Mouse (Mus musculus) embryo, embryonic 9.5 days (tissue): ENCODE results near the gene Dpy19l2.
"Not testable (repeated sequence)": the region's sequence is repeated elsewhere in the genome, so short reads cannot be mapped to it uniquely, and the experiment has no call there.

Experiments
- DNase-seq: peaks from one replicate; pipeline ENCODE4 v3.0.0-alpha.2; 2017; ENCODE audit errors: extremely low spot score

Gene Dpy19l2

GRCm38 (mm10) chr9:24695700-24696404 is at the start of gene Dpy19l2:
Gene Dpy19l2, minus strand, starts transcription at chr9:24696293.
- peak; percentile 74 for DNase-seq

GRCm38 (mm10) chr9:24744958-24745357 is 48.9 kb upstream of the Dpy19l2 start:
- DNase-seq = no peak

GRCm38 (mm10) chr9:24701246-24701645 is 5.2 kb upstream of the Dpy19l2 start:
- DNase-seq = no peak

- no peak for DNase-seq
Measured at GRCm38 (mm10) chr9:24696405-24696778, 299 bp upstream of the Dpy19l2 start.

GRCm38 (mm10) chr9:24637341-24637740 is 58.8 kb downstream of the Dpy19l2 start:
- DNase-seq = not testable (repeated sequence)

- no peak for DNase-seq
Measured at GRCm38 (mm10) chr9:24624896-24625295, 71.2 kb downstream of the Dpy19l2 start, which contains the start of gene Cypt4. Gene Cypt4, plus strand, starts transcription at chr9:24625196.

- no peak for DNase-seq
Measured at GRCm38 (mm10) chr9:24538159-24538558, 157.9 kb downstream of the Dpy19l2 start.

GRCm38 (mm10) chr9:24516575-24517139 is 179.4 kb downstream of the Dpy19l2 start:
- peak; percentile 38 for DNase-seq

- no peak for DNase-seq
Measured at GRCm38 (mm10) chr9:24514078-24514469, 182.0 kb downstream of the Dpy19l2 start.

GRCm38 (mm10) chr9:24513290-24514077 is 182.6 kb downstream of the Dpy19l2 start:
- no peak for DNase-seq

- no peak for DNase-seq
Measured at GRCm38 (mm10) chr9:24512121-24512539, 184.0 kb downstream of the Dpy19l2 start.

GRCm38 (mm10) chr9:24511371-24512120 is 184.5 kb downstream of the Dpy19l2 start:
- DNase-seq = no peak

- no peak for DNase-seq
Measured at GRCm38 (mm10) chr9:24508880-24509279, 187.2 kb downstream of the Dpy19l2 start.
